ENCODE assay signal across 1 mouse cellular context in genomic region chr9:31559506-31560225, GRCm38 (mm10).
A peak's percentile ranks its signal among the peaks of the same experiment; 100 is the strongest.
TF ChIP-seq lines count a peak whose summit lies in the region.

No protein-coding gene starts in this region.

TF ChIP-seq in CH12.LX, 34 proteins besides CTCF, POLR2A, EP300 and RAD21 (continued from another document):
- TF ChIP-seq JUND (conservative IDR thresholded peaks at IDR 0.05; ENCODE audit: low read depth, low read length), result 0 out of 2 replicates have a peak, but pooled peaks have one; percentile 25
- TF ChIP-seq USF2 (conservative IDR thresholded peaks at IDR 0.05; ENCODE audit: low read depth, low read length), result no peak
- TF ChIP-seq MAZ (IDR thresholded peaks at IDR 0.05; ENCODE audit: low read depth, low read length), result no peak
- no peak for TF ChIP-seq CHD1 (IDR thresholded peaks at IDR 0.05; ENCODE audit: low read depth, low read length)
- no peak for TF ChIP-seq NRF1 (IDR thresholded peaks at IDR 0.05; ENCODE audit: low read depth, low read length)
- no peak for TF ChIP-seq KAT2A (IDR thresholded peaks at IDR 0.05; ENCODE audit: insufficient replicate concordance, low read length)
- TF ChIP-seq UBTF (IDR thresholded peaks at IDR 0.05; ENCODE audit: low read depth, low read length), result no peak
